Mouse (Mus musculus) kidney, adult 2 months (tissue): Measurements from ENCODE around the gene Dlgap1.

Experiments used
- CTCF ChIP-seq: fragments of 200-500 bp; conservative IDR thresholded peaks from 2 replicates; pipeline ENCODE4 v1.5.1; 2011; ENCODE audit warnings: low read depth, mild to moderate bottlenecking, control low read depth, low read length, moderate library complexity, mixed read lengths; ENCODE audit not compliant: insufficient read depth, insufficient read length
- POLR2A ChIP-seq: fragments of 200-500 bp; IDR thresholded peaks from one replicate; pipeline ENCODE4 v1.6.1; 2011; ENCODE audit warnings: low read depth, low read length, control low read depth

DNA sequence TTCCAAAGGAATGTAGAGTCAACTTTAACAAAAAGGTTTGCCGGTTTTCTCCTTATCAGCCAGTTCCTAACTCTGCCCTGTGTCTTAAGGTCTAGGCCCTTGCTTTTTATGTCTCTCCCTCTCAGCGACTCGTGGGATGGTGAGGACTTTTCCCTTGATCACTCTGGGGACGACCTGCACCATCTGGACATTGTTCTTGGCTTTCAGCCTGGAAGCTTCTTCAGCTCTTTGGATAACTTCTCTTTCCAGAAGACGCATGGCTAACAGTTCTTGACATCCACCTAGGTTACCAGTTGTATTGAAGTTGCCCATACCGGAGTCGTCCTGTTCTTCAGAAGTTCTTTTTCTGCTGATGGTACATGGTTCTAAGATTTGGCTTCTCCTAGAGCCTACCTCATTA lies 633.2 kb downstream of the Dlgap1 start:
- TF ChIP-seq POLR2A (no peak), CTCF (no peak)
